Mouse (Mus musculus): ENCODE measurements around the gene Cd28. TPM values are rescaled to one million over a fixed set of nuclear protein-coding genes. Genes with fewer than 3 reads are reported as not detected.

The Cd28 gene
- polyA plus RNA-seq (2015; fragmentation: Nextera tagmentation; extraction: Ambion mirVana), result 0.44 and 0.65 TPM in 2 replicates

DNA sequence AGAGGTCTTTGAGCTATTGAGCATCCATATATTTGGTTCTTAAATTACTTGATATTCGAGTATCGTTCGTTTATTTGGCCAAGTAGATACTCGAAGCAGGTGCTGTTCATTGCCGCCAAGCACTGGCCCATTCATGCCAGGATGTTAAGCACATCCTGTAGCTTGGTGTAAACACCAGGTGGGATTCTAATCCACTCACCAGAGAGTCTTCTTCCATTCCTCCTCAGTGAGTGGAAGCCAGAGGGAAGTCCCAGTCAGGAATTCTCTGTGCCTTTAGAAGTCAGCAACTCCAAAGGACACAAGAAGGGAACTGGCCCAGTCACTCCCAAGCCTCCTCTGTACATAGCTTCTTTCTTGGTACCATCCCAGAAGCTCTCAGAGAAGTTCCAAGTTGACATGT lies at the start of gene Cd28:
Gene Cd28, plus strand, starts transcription at position 234 of the 400 bp plus-strand sequence.

Other genes with a start within 250 kb of the Cd28 start
- 18.4 and 20.1 TPM in 2 replicates for gene Raph1, start 149.7 kb upstream of the Cd28 start, polyA plus RNA-seq (2015; fragmentation: Nextera tagmentation; extraction: Ambion mirVana)
- gene Ctla4, start 170.2 kb downstream of the Cd28 start, polyA plus RNA-seq (2015; fragmentation: Nextera tagmentation; extraction: Ambion mirVana), result not detected in 2 replicates

Data from skeletal muscle tissue, postnatal 0 days (tissue).